Mouse (Mus musculus) neural tube, embryonic 15.5 days (tissue): Measurements from ENCODE around the gene Saa2. TPM values are rescaled to one million over a fixed set of nuclear protein-coding genes. Genes with fewer than 3 reads are reported as not detected.

Experiments used
- ATAC-seq: fragments of 200-750 bp; cut with Nextera tagmentation; 2 replicates; pipeline ENCODE4 v1.8.0; 2017; ENCODE audit warnings: mild to moderate bottlenecking, moderate TSS enrichment, moderate library complexity; ENCODE audit not compliant: low FRiP score
- H3K27ac ChIP-seq: fragments of 300-500 bp; sonication (generic); replicated peaks from 2 replicates; pipeline ENCODE4 v1.5.1; 2015; ENCODE audit warnings: mild to moderate bottlenecking, inconsistent platforms
- H3K27me3 ChIP-seq: fragments of 300-500 bp; sonication (generic); replicated peaks from 2 replicates; pipeline ENCODE4 v1.6.1; 2015; ENCODE audit warnings: inconsistent platforms
- H3K36me3 ChIP-seq: fragments of 300-500 bp; sonication (generic); 2 replicates; pipeline ENCODE4 v1.6.1; 2015; ENCODE audit warnings: inconsistent platforms
- H3K4me1 ChIP-seq: fragments of 300-500 bp; sonication (generic); 2 replicates; pipeline ENCODE4 v1.6.1; 2015; ENCODE audit warnings: inconsistent platforms
- H3K4me2 ChIP-seq: fragments of 300-500 bp; sonication (generic); 2 replicates; pipeline ENCODE4 v1.6.1; 2015; ENCODE audit warnings: inconsistent platforms, mild to moderate bottlenecking, moderate library complexity
- H3K4me3 ChIP-seq: fragments of 300-500 bp; sonication (generic); replicated peaks from 2 replicates; pipeline ENCODE4 v1.5.1; 2015; ENCODE audit warnings: mild to moderate bottlenecking, inconsistent platforms
- H3K9ac ChIP-seq: fragments of 300-500 bp; sonication (generic); replicated peaks from 2 replicates; pipeline ENCODE4 v1.6.1; 2015; ENCODE audit warnings: mild to moderate bottlenecking, inconsistent platforms
- H3K9me3 ChIP-seq: fragments of 300-500 bp; sonication (generic); replicated peaks from 2 replicates; pipeline ENCODE4 v1.6.1; 2016; ENCODE audit warnings: inconsistent platforms
- WGBS: fragments of 180-500 bp; shearing (Covaris S2); methylation state at CpG from one replicate; pipeline ENCODE4 v1.1.7; 2015; ENCODE audit warnings: mixed read lengths; 5-methylcytosine and 5-hydroxymethylcytosine counted together
- polyA plus RNA-seq: library from polyadenylated mRNA; unstranded; fragments of >200 nt; fragmentation: Nextera tagmentation; extraction: Ambion mirVana; gene quantifications from 2 replicates; pipeline ENCODE4 v1.2.1, GENCODE M21; 2015

The Saa2 gene
- 0.24 TPM in 1 of 2 replicates, not detected in the other for polyA plus RNA-seq

DNA sequence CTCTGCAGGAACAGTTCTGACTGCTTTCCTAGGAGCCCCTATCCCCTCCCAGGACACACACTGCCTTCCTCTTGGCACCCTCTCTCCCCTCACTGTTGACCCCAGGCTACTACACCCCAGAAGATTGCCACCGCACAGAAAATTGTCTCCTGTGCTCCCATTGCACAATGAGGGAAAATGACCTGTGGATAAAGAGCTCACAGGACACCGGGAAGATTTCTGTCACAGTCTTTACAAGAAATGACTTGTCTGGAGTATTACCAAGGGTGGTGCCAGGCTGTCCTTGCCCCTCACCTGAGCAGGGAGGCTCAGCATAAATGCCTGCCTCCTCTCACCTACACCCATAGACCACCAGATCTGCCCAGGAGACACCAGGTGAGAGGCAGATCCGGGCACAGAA, at the start of gene Saa2:
Gene Saa2 (plus strand): TSS at position 301 of the 400 bp plus-strand sequence.
- no peak for ATAC-seq
- Histone ChIP-seq H3K27ac (no peak within 1 kb of the TSS), H3K4me1 (no peaks in the 10 kb centered on the region), H3K36me3 (no peaks in the 10 kb centered on the region), H3K4me2 (no peak within 1 kb of the TSS), H3K4me3 (no peak within 1 kb of the TSS), H3K9me3 (no peaks in the 10 kb centered on the region), H3K27me3 (no peaks in the 10 kb centered on the region), H3K9ac (no peak within 1 kb of the TSS)
- WGBS = 66% methylated on average over 3 of the region's 3 CpGs

DNA sequence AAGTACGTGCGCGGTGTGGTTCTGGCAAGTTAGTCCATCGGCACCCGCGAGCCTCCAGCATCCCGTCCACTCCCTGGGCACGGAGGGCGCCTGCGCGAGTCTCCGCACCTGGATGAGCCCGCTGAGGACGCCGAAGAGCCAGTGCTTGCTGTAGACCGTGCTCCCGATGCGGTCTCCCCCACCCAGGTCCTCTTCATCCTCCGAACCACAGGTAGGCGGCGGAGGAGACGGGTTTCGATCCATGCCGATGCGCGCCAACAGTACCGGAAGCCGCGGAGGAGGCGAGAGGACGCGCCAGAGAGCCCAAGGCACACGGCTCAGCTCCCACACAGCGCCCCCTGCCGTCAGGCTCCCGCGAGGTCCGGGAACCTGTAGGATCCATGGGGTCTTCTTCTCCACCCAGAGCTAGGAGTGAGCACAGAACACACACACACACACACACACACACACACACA, 41.2 kb upstream of the Saa2 start, which contains the start of gene Saal1:
Gene Saal1 (minus strand): TSS at position 291 of the 455 bp plus-strand sequence.
- Histone ChIP-seq H3K27me3 (no peaks in the 10 kb centered on the region), H3K9ac (peak within 1 kb of the TSS; percentile 73), H3K36me3 (peaks cover 19% of the 10 kb centered on the region), H3K9me3 (no peaks in the 10 kb centered on the region), H3K27ac (peak within 1 kb of the TSS; percentile 84), H3K4me3 (peak within 1 kb of the TSS; percentile 86), H3K4me2 (peak within 1 kb of the TSS; percentile 61), H3K4me1 (peaks cover 8% of the 10 kb centered on the region)
- peak; percentile 97 for ATAC-seq
- under 1% methylated on average over 38 of the region's 38 CpGs for whole genome bisulfite sequencing

DNA sequence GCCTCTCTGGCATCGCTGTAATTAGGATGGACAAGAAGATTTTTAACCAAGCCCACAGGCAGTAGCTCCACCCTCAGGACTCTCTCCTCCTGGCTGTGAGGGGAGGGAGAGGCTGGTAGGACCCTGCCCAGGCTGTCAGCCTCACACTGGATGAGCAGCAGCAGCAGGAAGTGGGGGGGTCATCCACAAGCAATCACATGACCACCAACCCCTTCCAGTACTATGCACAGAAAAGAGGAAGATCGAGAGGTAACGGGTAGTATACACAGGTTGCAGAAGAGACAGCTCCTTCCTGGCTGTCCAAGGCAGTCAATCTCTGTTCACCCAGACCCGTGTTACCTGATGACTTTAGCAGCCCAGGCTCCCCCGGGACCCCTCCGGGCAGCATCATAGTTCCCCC, 39.3 kb upstream of the Saa2 start:
- no peak overlapping the region for H3K4me2 ChIP-seq
- no peak overlapping the region for H3K4me3 ChIP-seq
- H3K27ac ChIP-seq = no peak overlapping the region
- H3K27me3 ChIP-seq = no peaks in the 10 kb centered on the region
- H3K9ac ChIP-seq = no peak overlapping the region
- H3K36me3 ChIP-seq = 0 out of 2 replicates have a peak, but pooled peaks cover 4% of the 10 kb centered on the region
- ATAC-seq = no peak
- no peaks in the 10 kb centered on the region for H3K9me3 ChIP-seq
- 75% methylated on average over 6 of the region's 6 CpGs for WGBS
- peaks cover 8% of the 10 kb centered on the region for H3K4me1 ChIP-seq

DNA sequence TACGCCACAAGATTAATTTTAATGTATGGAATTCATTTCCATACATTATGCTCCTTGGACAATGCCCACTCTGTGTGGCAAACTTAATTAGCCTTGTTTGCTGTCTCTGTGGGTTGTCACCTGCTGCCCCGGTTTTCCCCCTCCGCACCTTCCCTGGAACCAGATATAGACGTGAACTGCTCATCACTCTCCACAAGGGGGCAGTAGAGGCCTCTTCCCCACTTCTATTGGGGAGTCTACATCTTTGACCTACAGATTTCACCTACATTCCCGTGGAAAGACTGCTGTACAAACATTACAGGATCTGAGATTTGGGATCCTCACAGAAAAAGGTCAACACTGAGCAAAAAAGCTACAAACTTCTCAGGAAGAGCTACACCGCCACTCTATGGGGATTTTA, 37.1 kb upstream of the Saa2 start:
- no peak for ATAC-seq
- no peaks in the 10 kb centered on the region for H3K27me3 ChIP-seq
- WGBS = 34% methylated on average over 6 of the region's 6 CpGs
- H3K9ac ChIP-seq = no peak overlapping the region
- H3K4me2 ChIP-seq = no peak overlapping the region
- H3K9me3 ChIP-seq = no peaks in the 10 kb centered on the region
- peaks cover 3% of the 10 kb centered on the region for H3K4me1 ChIP-seq
- no peak overlapping the region for H3K27ac ChIP-seq
- no peak overlapping the region for H3K4me3 ChIP-seq
- H3K36me3 ChIP-seq = no peaks in the 10 kb centered on the region

DNA sequence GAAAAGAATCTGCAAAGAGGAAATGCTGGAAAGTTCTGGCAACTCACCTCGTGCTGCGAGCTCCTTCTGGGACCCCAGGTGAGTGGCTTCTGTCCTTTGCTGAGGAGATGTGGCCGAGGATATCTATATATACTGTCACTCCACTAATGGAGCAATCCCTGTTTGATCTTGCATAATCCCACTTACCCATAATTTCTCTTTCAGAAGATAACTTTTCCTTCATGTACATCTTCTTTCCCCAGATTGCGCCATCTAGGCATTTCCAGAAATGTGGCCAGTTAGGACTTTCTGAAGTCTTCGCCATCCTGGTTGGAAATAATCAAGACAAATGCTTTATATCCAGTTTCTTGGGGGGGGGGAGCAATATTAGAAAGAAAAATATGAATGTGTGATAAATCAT, 36.0 kb upstream of the Saa2 start, which contains the start of gene Saa3:
Gene Saa3 (minus strand): TSS at position 101 of the 400 bp plus-strand sequence.
- no peaks in the 10 kb centered on the region for H3K27me3 ChIP-seq
- WGBS = 85% methylated on average over 5 of the region's 5 CpGs
- no peak within 1 kb of the TSS for H3K4me2 ChIP-seq
- H3K9ac ChIP-seq = no peak within 1 kb of the TSS
- H3K9me3 ChIP-seq = no peaks in the 10 kb centered on the region
- no peaks in the 10 kb centered on the region for H3K36me3 ChIP-seq
- no peak for ATAC-seq
- no peak within 1 kb of the TSS for H3K4me3 ChIP-seq
- no peak within 1 kb of the TSS for H3K27ac ChIP-seq
- H3K4me1 ChIP-seq = no peaks in the 10 kb centered on the region

DNA sequence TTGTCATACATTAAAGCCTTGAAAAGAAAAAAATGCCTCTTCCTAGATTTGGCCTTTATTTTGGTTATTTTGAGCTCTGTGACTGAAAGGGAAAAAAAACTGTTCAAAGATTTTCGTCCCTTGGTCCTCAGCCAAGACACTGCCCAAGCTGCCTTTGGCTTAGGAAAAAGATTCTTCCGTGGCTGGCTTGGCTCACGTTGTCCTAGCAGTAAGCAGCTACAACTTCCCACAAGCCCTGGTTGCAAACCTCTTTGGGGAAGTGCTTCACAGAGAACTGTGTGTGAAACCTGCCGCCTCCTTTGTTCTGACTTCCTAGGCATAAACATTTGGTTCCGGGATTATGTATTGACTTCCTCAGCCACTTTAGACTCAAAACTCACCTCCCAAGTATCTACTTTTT, 34.7 kb upstream of the Saa2 start:
- Histone ChIP-seq H3K4me3 (no peak overlapping the region), H3K4me1 (no peaks in the 10 kb centered on the region), H3K9me3 (no peaks in the 10 kb centered on the region), H3K9ac (no peak overlapping the region), H3K36me3 (no peaks in the 10 kb centered on the region), H3K4me2 (no peak overlapping the region), H3K27ac (no peak overlapping the region), H3K27me3 (no peaks in the 10 kb centered on the region)
- 63% methylated on average over 5 of the region's 5 CpGs for WGBS
- ATAC-seq = no peak

DNA sequence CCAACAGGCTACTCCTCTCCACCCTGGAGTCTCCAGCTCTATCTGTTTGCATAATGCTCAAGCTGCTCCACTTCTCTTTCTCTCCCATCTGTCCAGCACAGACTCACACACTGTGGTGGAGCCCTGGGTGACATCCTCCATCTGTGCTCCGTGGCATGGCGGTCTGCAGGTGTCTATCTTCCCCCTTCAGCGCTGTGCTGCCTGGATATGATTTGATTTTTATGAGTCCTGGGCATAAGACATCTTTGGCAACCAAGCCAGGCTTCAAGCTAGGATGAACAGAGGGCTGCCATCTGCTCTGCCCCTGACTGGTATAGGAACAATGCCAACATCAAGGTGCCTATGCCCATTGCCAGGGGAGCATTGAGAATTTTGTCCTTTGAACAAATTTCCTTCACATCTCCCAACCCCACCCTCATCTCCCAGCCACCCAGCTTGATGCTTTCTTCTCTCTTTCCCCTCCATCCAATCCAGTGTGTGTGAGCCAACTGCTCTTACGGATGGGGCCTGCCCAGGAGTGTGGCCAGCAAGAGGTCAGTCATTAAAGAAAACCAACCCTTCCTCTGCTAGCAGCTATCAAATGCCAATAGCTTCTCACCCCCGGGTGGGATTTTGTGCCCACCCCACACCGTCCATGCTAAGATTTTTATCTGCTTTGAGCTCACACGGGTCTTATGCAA, 32.9 kb upstream of the Saa2 start:
- no peak overlapping the region for H3K9ac ChIP-seq
- no peaks in the 10 kb centered on the region for H3K27me3 ChIP-seq
- no peak overlapping the region for H3K4me3 ChIP-seq
- no peaks in the 10 kb centered on the region for H3K9me3 ChIP-seq
- H3K4me2 ChIP-seq = no peak overlapping the region
- no peaks in the 10 kb centered on the region for H3K36me3 ChIP-seq
- no peak; the same call in 1 of the 2 replicates for ATAC-seq
- 83% methylated on average over 7 of the region's 7 CpGs for WGBS
- H3K4me1 ChIP-seq = no peaks in the 10 kb centered on the region
- H3K27ac ChIP-seq = no peak overlapping the region

DNA sequence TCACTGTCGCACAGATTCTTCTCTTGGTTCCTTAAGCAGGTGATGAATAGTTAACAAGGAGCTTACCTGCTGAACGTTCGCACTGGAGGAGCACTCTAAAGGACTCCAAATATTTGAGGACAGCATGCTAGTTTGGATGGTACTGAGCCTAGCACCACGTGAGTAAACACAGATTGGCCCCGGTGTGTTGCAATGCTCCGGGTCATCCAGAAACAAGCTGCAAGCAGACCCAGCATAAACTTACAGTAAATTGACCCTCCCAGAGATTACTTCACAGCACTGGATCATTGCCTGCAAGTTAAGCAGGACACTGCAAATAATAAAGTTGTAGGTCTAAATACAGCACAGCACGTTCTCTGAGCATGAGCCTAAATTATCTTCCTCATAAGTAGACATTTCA, 32.1 kb upstream of the Saa2 start:
- Histone ChIP-seq H3K4me2 (no peak overlapping the region), H3K36me3 (no peaks in the 10 kb centered on the region), H3K9ac (no peak overlapping the region), H3K4me1 (no peaks in the 10 kb centered on the region), H3K4me3 (no peak overlapping the region), H3K27me3 (no peaks in the 10 kb centered on the region), H3K9me3 (no peaks in the 10 kb centered on the region), H3K27ac (no peak overlapping the region)
- WGBS = 81% methylated on average over 7 of the region's 7 CpGs
- ATAC-seq = no peak

DNA sequence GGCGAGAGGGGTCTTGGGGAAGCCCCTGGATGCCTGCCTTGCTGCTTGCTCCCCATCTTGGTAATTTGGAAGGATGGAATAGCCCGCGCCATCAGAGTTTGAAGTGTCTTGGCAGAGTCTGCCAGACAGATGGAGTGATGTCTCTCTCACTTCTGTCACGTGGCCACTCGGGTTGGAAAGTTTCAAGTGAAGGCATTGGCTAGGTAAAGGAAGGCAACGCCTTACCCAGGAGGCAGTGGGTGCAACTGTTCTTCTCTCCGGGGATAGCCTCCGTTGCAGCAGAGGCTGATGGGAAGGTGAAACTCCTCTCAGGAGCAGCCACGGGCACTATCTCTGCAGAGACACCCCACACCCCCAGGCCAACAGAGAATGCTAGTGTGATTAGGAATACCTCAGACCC, 31.1 kb upstream of the Saa2 start:
- Histone ChIP-seq H3K36me3 (no peaks in the 10 kb centered on the region), H3K9ac (no peak overlapping the region), H3K27me3 (no peaks in the 10 kb centered on the region), H3K27ac (no peak overlapping the region), H3K4me2 (no peak overlapping the region), H3K4me3 (no peak overlapping the region), H3K4me1 (no peaks in the 10 kb centered on the region), H3K9me3 (no peaks in the 10 kb centered on the region)
- ATAC-seq = no peak
- 86% methylated on average over 9 of the region's 9 CpGs for WGBS

DNA sequence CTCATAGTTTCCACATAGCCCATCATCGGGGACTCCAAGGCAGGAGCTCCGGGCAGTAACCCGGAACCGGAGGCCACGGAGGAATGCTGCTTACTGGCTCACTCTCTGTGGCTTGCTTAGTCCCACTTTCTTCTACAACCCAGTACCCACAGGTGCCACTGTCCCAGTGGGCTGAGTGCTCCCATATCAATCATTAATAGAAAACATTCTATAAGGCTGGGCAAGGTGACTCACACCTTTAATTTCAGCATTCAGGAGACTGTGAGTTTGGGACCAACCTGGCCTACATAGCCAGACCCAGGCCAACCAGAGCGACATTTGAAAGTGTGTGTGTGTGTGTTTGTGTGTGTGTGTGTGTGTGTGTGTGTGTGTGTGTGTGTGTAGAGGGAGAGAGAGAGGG, 28.2 kb upstream of the Saa2 start:
- no peak for ATAC-seq
- H3K36me3 ChIP-seq = no peaks in the 10 kb centered on the region
- no peak overlapping the region for H3K4me3 ChIP-seq
- no peaks in the 10 kb centered on the region for H3K9me3 ChIP-seq
- no peaks in the 10 kb centered on the region for H3K27me3 ChIP-seq
- H3K27ac ChIP-seq = no peak overlapping the region
- no peaks in the 10 kb centered on the region for H3K4me1 ChIP-seq
- 97% methylated on average over 6 of the region's 6 CpGs for WGBS
- H3K4me2 ChIP-seq = no peak overlapping the region
- no peak overlapping the region for H3K9ac ChIP-seq

DNA sequence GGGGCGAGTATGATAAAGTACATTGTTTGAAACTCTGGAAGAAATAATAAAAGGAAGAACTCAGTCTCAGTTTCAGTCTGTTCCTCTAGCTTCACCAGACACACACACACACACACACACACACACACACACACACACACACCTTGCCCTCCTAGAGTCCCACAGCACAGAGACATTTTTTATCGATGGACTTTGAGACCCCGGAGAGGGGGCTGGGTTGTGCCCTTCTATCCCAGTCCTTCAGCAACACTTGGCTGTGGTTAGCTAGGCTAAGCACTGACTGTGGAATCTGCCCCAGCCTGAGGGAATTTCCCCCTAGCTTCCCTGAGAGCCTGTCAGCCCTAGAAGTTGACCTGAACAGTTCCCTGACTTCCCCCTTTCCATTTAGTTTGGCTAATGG, 27.7 kb upstream of the Saa2 start:
- WGBS = 92% methylated on average over 3 of the region's 3 CpGs
- H3K9me3 ChIP-seq = no peaks in the 10 kb centered on the region
- no peak overlapping the region for H3K9ac ChIP-seq
- no peaks in the 10 kb centered on the region for H3K36me3 ChIP-seq
- H3K27me3 ChIP-seq = no peaks in the 10 kb centered on the region
- H3K4me3 ChIP-seq = no peak overlapping the region
- ATAC-seq = no peak
- no peak overlapping the region for H3K4me2 ChIP-seq
- no peaks in the 10 kb centered on the region for H3K4me1 ChIP-seq
- no peak overlapping the region for H3K27ac ChIP-seq

DNA sequence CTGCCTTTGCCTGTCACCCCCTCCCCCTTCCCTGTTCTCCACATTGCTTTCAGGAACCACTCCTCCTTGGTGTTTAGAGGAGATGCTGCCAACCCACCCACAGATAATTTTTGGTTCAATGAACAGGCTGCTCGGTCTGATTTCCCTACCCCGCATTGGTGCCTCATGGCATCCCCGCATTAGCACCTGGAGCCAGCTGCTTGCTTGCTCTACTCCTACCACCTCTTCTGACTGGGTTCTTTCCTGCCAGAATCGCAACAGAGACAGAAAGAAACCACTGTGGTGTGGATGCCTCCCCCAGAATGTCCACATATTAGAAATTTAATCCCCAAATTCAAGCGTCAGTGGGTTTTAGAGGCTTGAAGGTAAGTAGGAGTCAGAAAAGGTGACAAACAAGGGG, 27.2 kb upstream of the Saa2 start:
- no peak for ATAC-seq
- H3K9me3 ChIP-seq = no peaks in the 10 kb centered on the region
- no peaks in the 10 kb centered on the region for H3K4me1 ChIP-seq
- H3K27ac ChIP-seq = no peak overlapping the region
- H3K4me2 ChIP-seq = no peak overlapping the region
- H3K9ac ChIP-seq = no peak overlapping the region
- no peaks in the 10 kb centered on the region for H3K27me3 ChIP-seq
- H3K36me3 ChIP-seq = no peaks in the 10 kb centered on the region
- 76% methylated on average over 5 of the region's 5 CpGs for WGBS
- H3K4me3 ChIP-seq = no peak overlapping the region
